Mouse (Mus musculus) urinary bladder, postnatal 10 days (tissue): ENCODE data around the gene AC124108.1.
"Not testable (repeated sequence)": the region's sequence is repeated elsewhere in the genome, so short reads cannot be mapped to it uniquely, and the experiment has no call there.

Experiments used
- DNase-seq: peaks from one replicate; pipeline ENCODE4 v3.0.0; 2022; ENCODE audit warnings: low spot score

The AC124108.1 gene

GRCm38 (mm10) chr1:132191093-132191785 is at the start of gene AC124108.1, which contains the start of gene Lemd1:
AC124108.1 (plus strand) TSS chr1:132191457.
Lemd1 (plus strand) TSS chr1:132191431.
- DNase-seq: no peak

- DNase-seq: no peak
Observed at GRCm38 (mm10) chr1:132141753-132142152, 49.5 kb upstream of the AC124108.1 start.

GRCm38 (mm10) chr1:132143079-132143478 is 48.2 kb upstream of the AC124108.1 start:
- no peak for DNase-seq

GRCm38 (mm10) chr1:132143730-132144129 is 47.5 kb upstream of the AC124108.1 start:
- no peak for DNase-seq

GRCm38 (mm10) chr1:132144223-132144622 is 47.0 kb upstream of the AC124108.1 start:
- DNase-seq: no peak

GRCm38 (mm10) chr1:132144837-132145236 is 46.4 kb upstream of the AC124108.1 start:
- no peak for DNase-seq

GRCm38 (mm10) chr1:132145973-132146685 is 45.1 kb upstream of the AC124108.1 start:
- DNase-seq: no peak

- DNase-seq: no peak
Observed at GRCm38 (mm10) chr1:132149410-132149809, 41.8 kb upstream of the AC124108.1 start.

GRCm38 (mm10) chr1:132150171-132150570 is 41.1 kb upstream of the AC124108.1 start:
- DNase-seq: no peak

GRCm38 (mm10) chr1:132150817-132151601 is 40.2 kb upstream of the AC124108.1 start:
- no peak for DNase-seq

GRCm38 (mm10) chr1:132151908-132152307 is 39.3 kb upstream of the AC124108.1 start:
- DNase-seq: no peak

- DNase-seq: no peak
Observed at GRCm38 (mm10) chr1:132153086-132153690, 38.1 kb upstream of the AC124108.1 start.

GRCm38 (mm10) chr1:132153691-132154090 is 37.6 kb upstream of the AC124108.1 start:
- DNase-seq: no peak

- DNase-seq: no peak
Observed at GRCm38 (mm10) chr1:132155737-132156136, 35.5 kb upstream of the AC124108.1 start.

GRCm38 (mm10) chr1:132157016-132157781 is 34.1 kb upstream of the AC124108.1 start:
- peak; percentile 59 for DNase-seq

GRCm38 (mm10) chr1:132157808-132158207 is 33.4 kb upstream of the AC124108.1 start:
- no peak for DNase-seq

GRCm38 (mm10) chr1:132158741-132159140 is 32.5 kb upstream of the AC124108.1 start:
- DNase-seq: no peak

- DNase-seq: no peak
Observed at GRCm38 (mm10) chr1:132159681-132160080, 31.6 kb upstream of the AC124108.1 start.

GRCm38 (mm10) chr1:132161211-132161880 is 29.9 kb upstream of the AC124108.1 start:
- no peak for DNase-seq

- DNase-seq: not testable (repeated sequence)
Observed at GRCm38 (mm10) chr1:132162618-132163017, 28.6 kb upstream of the AC124108.1 start.
